Mouse (Mus musculus) heart, postnatal 0 days (tissue): ENCODE results near the gene Pfdn4.

ENCODE experiments used
- CTCF ChIP-seq: IDR thresholded peaks from 2 replicates; pipeline ENCODE4 v1.5.1; 2016; ENCODE audit warnings: antibody characterized with exemption, control low read depth, low read depth
- EP300 ChIP-seq: IDR thresholded peaks from 2 replicates; pipeline ENCODE4 v1.6.1; 2016; ENCODE audit warnings: antibody characterized with exemption, low read depth

GRCm38 (mm10) chr2:170476643-170477042, 19.6 kb upstream of the Pfdn4 start:
- TF ChIP-seq CTCF (no peak), EP300 (no peak)
